Mouse (Mus musculus): ENCODE measurements around the gene Lif. TPM values are rescaled to one million over a fixed set of nuclear protein-coding genes. Genes with fewer than 3 reads are reported as not detected.

Lif gene
- total RNA-seq, 1 experiment = 7.9 TPM

GRCm38 (mm10) chr11:4236546-4237067 is 20.8 kb upstream of the Lif start:
- in situ Hi-C loops (cut with MboI; ENCODE audit: low sequenced_read_pairs in 2 of 2, unreplicated experiment in 2 of 2) = no loop called here
- no peak overlapping the region for H3K27ac ChIP-seq (ENCODE audit: insufficient read depth, low read depth, low read length, poor library complexity, severe bottlenecking)
- H3K4me3 ChIP-seq (ENCODE audit: insufficient read depth in 1 of 2, low read depth in 1 of 2, low read length in 2 of 2, poor library complexity in 1 of 2, severe bottlenecking in 1 of 2) = no peak overlapping the region
- no peaks in the 10 kb centered on the region for H3K9me3 ChIP-seq (ENCODE audit: control insufficient read depth, insufficient read depth, low read depth, low read length)
- no peak overlapping the region for H3K9ac ChIP-seq (ENCODE audit: insufficient read depth, low read depth, low read length, poor library complexity, severe bottlenecking)
- no peaks in the 10 kb centered on the region for H3K36me3 ChIP-seq (ENCODE audit: control insufficient read depth, insufficient read depth, low read length, poor library complexity, severe bottlenecking)
- no peak for DNase-seq (ENCODE audit: low read depth, low spot score)
- peaks cover 0 to 27% of the 10 kb centered on the region in 2 experiments; a peak in 2 of 4 replicates for H3K4me1 ChIP-seq (ENCODE audit: control insufficient read depth in 2 of 2, insufficient read depth in 2 of 2, low read length in 2 of 2, poor library complexity in 1 of 2)
- TF ChIP-seq ZNF384 (IDR thresholded peaks at IDR 0.05; ENCODE audit: low read depth, low read length) = no peak
- no peak for TF ChIP-seq CHD2 (IDR thresholded peaks at IDR 0.05; ENCODE audit: low read depth, low read length)
- TF ChIP-seq MAFK (IDR thresholded peaks at IDR 0.05; ENCODE audit: insufficient read depth, low read depth, low read length) = no peak
- no peak for TF ChIP-seq ZC3H11A (IDR thresholded peaks at IDR 0.05; ENCODE audit: borderline replicate concordance, low read depth, low read length)
- TF ChIP-seq HCFC1 (IDR thresholded peaks at IDR 0.05; ENCODE audit: borderline replicate concordance, insufficient read depth, low read length) = no peak

DNA sequence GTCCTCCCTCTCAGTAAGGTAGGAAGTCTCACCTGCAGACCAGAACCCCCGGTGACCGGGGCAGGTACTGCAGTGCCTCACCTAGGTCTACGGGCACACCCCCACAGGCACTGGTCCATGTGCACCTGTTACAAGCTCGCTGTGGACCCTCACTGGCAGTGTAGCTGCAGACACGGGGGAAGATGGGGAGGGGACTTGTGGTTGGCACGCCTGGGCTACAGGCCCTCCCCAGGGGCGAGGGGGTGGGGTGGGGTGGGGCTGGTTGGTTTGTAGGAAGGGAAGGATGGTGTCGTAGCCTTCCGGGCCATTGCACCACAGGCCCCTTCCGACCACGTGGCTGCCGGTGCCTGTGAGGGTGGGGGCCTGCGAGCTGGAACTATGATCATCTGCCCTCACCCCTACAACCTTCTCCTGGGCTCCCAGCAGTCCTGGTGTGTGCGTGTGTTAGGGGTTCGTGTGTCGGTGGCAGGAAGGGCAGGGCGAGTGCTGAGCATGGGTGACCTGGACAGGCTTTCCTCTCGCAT is 19.9 kb upstream of the Lif start:
- Histone ChIP-seq H3K4me1 (ENCODE audit: control insufficient read depth in 2 of 2, insufficient read depth in 2 of 2, low read length in 2 of 2, poor library complexity in 1 of 2) (peaks cover 0 to 27% of the 10 kb centered on the region in 2 experiments; a peak in 2 of 4 replicates), H3K4me3 (ENCODE audit: insufficient read depth in 1 of 2, low read depth in 1 of 2, low read length in 2 of 2, poor library complexity in 1 of 2, severe bottlenecking in 1 of 2) (peak overlapping the region in 1 of 2 experiments; percentile 21; a peak in 1 of 4 replicates), H3K9ac (ENCODE audit: insufficient read depth, low read depth, low read length, poor library complexity, severe bottlenecking) (no peak overlapping the region), H3K36me3 (ENCODE audit: control insufficient read depth, insufficient read depth, low read length, poor library complexity, severe bottlenecking) (no peaks in the 10 kb centered on the region), H3K9me3 (ENCODE audit: control insufficient read depth, insufficient read depth, low read depth, low read length) (no peaks in the 10 kb centered on the region), H3K27ac (ENCODE audit: insufficient read depth, low read depth, low read length, poor library complexity, severe bottlenecking) (no peak overlapping the region)
- DNase-seq (ENCODE audit: low read depth, low spot score) = no peak
- TF ChIP-seq CHD2 (IDR thresholded peaks at IDR 0.05; ENCODE audit: low read depth, low read length) (no peak), HCFC1 (IDR thresholded peaks at IDR 0.05; ENCODE audit: borderline replicate concordance, insufficient read depth, low read length) (no peak), MAFK (IDR thresholded peaks at IDR 0.05; ENCODE audit: insufficient read depth, low read depth, low read length) (no peak), ZNF384 (IDR thresholded peaks at IDR 0.05; ENCODE audit: low read depth, low read length) (no peak), ZC3H11A (IDR thresholded peaks at IDR 0.05; ENCODE audit: borderline replicate concordance, low read depth, low read length) (no peak)
- in situ Hi-C loops (cut with MboI; ENCODE audit: low sequenced_read_pairs in 2 of 2, unreplicated experiment in 2 of 2) = no loop called here

DNA sequence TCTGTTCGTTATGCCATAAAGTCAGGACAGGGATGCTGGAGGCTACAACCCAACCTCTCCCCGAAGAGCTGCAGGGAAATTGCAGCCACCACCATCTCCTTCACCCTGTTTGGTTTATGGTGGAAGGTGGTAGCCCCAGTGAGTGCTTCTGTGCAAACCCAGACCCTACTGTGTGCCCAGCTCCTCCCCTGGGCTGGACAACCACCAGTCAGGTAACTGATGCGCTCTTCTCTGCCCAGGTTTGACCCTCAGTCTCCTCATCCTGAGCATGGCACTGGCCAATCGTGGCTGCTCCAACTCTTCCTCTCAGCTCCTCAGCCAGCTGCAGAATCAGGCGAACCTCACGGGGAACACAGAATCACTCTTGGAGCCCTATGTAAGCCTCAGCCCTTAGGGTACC is 19.2 kb upstream of the Lif start:
- in situ Hi-C loops (cut with MboI; ENCODE audit: low sequenced_read_pairs in 2 of 2, unreplicated experiment in 2 of 2) = no loop called here
- Histone ChIP-seq H3K27ac (ENCODE audit: insufficient read depth, low read depth, low read length, poor library complexity, severe bottlenecking) (no peak overlapping the region), H3K4me3 (ENCODE audit: insufficient read depth in 1 of 2, low read depth in 1 of 2, low read length in 2 of 2, poor library complexity in 1 of 2, severe bottlenecking in 1 of 2) (no peak overlapping the region), H3K36me3 (ENCODE audit: control insufficient read depth, insufficient read depth, low read length, poor library complexity, severe bottlenecking) (no peaks in the 10 kb centered on the region), H3K9ac (ENCODE audit: insufficient read depth, low read depth, low read length, poor library complexity, severe bottlenecking) (no peak overlapping the region), H3K4me1 (ENCODE audit: control insufficient read depth in 2 of 2, insufficient read depth in 2 of 2, low read length in 2 of 2, poor library complexity in 1 of 2) (peaks cover 0 to 27% of the 10 kb centered on the region in 2 experiments; a peak in 2 of 4 replicates), H3K9me3 (ENCODE audit: control insufficient read depth, insufficient read depth, low read depth, low read length) (no peaks in the 10 kb centered on the region)
- no peak for DNase-seq (ENCODE audit: low read depth, low spot score)
- TF ChIP-seq MAFK (IDR thresholded peaks at IDR 0.05; ENCODE audit: insufficient read depth, low read depth, low read length) (no peak), ZNF384 (IDR thresholded peaks at IDR 0.05; ENCODE audit: low read depth, low read length) (no peak), ZC3H11A (IDR thresholded peaks at IDR 0.05; ENCODE audit: borderline replicate concordance, low read depth, low read length) (no peak), CHD2 (IDR thresholded peaks at IDR 0.05; ENCODE audit: low read depth, low read length) (no peak), HCFC1 (IDR thresholded peaks at IDR 0.05; ENCODE audit: borderline replicate concordance, insufficient read depth, low read length) (no peak)

DNA sequence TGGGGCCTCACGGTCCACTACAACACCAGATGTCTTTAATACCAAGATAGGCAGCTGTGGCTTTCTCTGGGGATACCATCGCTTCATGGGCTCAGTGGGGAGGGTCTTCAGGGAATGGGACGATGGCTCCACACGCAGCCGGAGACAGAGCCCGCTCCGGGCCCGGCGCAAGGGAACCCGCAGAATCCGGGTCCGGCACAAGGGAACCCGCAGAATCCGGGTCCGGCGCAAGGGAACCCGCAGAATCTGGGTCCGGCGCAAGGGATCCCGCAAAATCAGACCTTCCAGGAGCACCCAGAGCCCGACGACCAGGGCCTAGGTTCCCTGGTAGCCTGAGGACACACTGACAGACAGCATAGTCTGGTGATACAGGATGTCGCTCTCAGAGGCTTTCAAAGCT is 17.7 kb upstream of the Lif start:
- peaks cover 0 to 27% of the 10 kb centered on the region in 2 experiments; a peak in 2 of 4 replicates for H3K4me1 ChIP-seq (ENCODE audit: control insufficient read depth in 2 of 2, insufficient read depth in 2 of 2, low read length in 2 of 2, poor library complexity in 1 of 2)
- no peak for DNase-seq (ENCODE audit: low read depth, low spot score)
- H3K9ac ChIP-seq (ENCODE audit: insufficient read depth, low read depth, low read length, poor library complexity, severe bottlenecking) = no peak overlapping the region; the same call in 1 of the 2 replicates
- TF ChIP-seq ZC3H11A (IDR thresholded peaks at IDR 0.05; ENCODE audit: borderline replicate concordance, low read depth, low read length) (no peak), MAFK (IDR thresholded peaks at IDR 0.05; ENCODE audit: insufficient read depth, low read depth, low read length) (no peak)
- H3K36me3 ChIP-seq (ENCODE audit: control insufficient read depth, insufficient read depth, low read length, poor library complexity, severe bottlenecking) = no peaks in the 10 kb centered on the region
- H3K4me3 ChIP-seq (ENCODE audit: insufficient read depth in 1 of 2, low read depth in 1 of 2, low read length in 2 of 2, poor library complexity in 1 of 2, severe bottlenecking in 1 of 2) = peak overlapping the region; percentile 20 to 40
- H3K27ac ChIP-seq (ENCODE audit: insufficient read depth, low read depth, low read length, poor library complexity, severe bottlenecking) = no peak overlapping the region
- in situ Hi-C loops (cut with MboI; ENCODE audit: low sequenced_read_pairs in 2 of 2, unreplicated experiment in 2 of 2) = no loop called here
- no peaks in the 10 kb centered on the region for H3K9me3 ChIP-seq (ENCODE audit: control insufficient read depth, insufficient read depth, low read depth, low read length)

Data from ES-E14 (cell line).